Mouse (Mus musculus) pancreas, adult 10 weeks (tissue): ENCODE results near the gene Gm5127. TPM values are rescaled to one million over a fixed set of nuclear protein-coding genes. Genes with fewer than 3 reads are reported as not detected.

Source experiments
- polyA plus RNA-seq: library from polyadenylated mRNA; stranded (reverse); fragments of 350-450 nt; fragmentation: Illumina TruSeq; extraction: RNeasy Lipid Tissue Mini Kit (QIAGEN cat#74804); gene quantifications from one replicate; pipeline ENCODE4 v1.2.3, GENCODE M21; 2015; ENCODE audit warnings: low read depth, low replicate concordance; ENCODE audit not compliant: insufficient read depth

Gene Gm5127
- not detected for polyA plus RNA-seq

DNA sequence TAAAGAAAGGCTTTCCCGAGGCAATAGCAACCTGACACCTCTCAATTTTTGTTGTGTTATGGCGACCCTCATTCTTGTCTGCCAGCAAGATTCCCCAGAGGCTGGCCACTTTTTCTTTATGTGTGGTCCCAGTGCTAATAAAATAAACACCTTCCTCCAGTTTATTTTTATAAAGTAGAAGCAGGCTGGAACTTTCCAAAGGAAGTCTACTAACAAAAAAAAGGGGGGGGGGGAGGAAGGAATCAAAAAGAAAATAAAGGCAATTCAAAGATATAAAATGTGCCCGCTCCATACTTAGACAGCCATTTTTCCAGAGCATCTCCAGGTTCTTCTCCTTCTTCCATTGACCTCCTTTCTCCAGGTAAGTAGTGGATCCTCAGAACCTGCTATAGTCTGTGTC is at the start of gene Gm5127:
Gene Gm5127 (plus strand): TSS at position 301 of the 400 bp plus-strand sequence.

DNA sequence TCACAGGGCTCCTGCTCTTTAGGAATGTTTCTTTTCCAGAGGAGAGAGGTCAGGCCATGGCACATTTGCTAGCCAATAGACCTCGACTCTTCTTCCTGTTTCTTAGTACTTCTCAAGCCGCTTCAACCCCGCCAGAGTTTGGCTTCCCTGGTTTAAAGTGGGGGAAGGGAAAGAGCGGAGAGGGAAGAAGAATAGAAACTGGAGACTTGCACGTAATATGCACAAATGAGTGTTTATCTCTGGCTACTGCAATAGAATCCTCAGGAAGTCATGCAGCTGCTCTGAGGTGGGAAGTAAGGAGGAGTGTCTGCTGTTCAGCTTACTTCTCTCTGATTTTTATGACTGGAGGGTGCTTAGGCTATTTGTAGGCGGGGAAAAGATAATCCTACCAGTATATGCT is 20.4 kb downstream of the Gm5127 start, which contains the start of gene Cysltr1:
Gene Cysltr1 (minus strand): TSS at position 294 of the 400 bp plus-strand sequence.

Other genes with a start within 250 kb of the Gm5127 start
- not detected for gene Fndc3c1, start 97.8 kb upstream of the Gm5127 start, polyA plus RNA-seq
- 1.9 TPM for gene Cysltr1, start 20.5 kb downstream of the Gm5127 start, polyA plus RNA-seq